Mouse (Mus musculus) liver, embryonic 11.5 days (tissue): ENCODE results near the gene Trpm1. TPM values are rescaled to one million over a fixed set of nuclear protein-coding genes. Genes with fewer than 3 reads are reported as not detected.

Experiments used
- ATAC-seq: fragments of 200-750 bp; cut with Nextera tagmentation; replicated peaks from 2 replicates; pipeline ENCODE4 v1.8.0; 2017; ENCODE audit warnings: moderate number of reproducible peaks, mild to moderate bottlenecking, moderate TSS enrichment, moderate library complexity; ENCODE audit not compliant: low FRiP score
- DNase-seq: peaks from one replicate; pipeline ENCODE4 v3.0.0-alpha.2; 2017; ENCODE audit warnings: low spot score
- H3K27ac ChIP-seq: fragments of 300-500 bp; sonication (generic); 2 replicates; pipeline ENCODE4 v1.5.1; 2014; ENCODE audit warnings: mild to moderate bottlenecking, low read depth, low read length, control low read depth
- H3K27me3 ChIP-seq: fragments of 300-500 bp; sonication (generic); replicated peaks from 2 replicates; pipeline ENCODE4 v1.6.1; 2014; ENCODE audit warnings: low read length, mixed read lengths; ENCODE audit not compliant: control insufficient read depth, insufficient read depth
- H3K36me3 ChIP-seq: fragments of 300-500 bp; sonication (generic); 2 replicates; pipeline ENCODE4 v1.6.1; 2014; ENCODE audit warnings: mild to moderate bottlenecking, low read length, moderate library complexity, mixed read lengths; ENCODE audit not compliant: control insufficient read depth, insufficient read depth
- H3K4me1 ChIP-seq: fragments of 300-500 bp; sonication (generic); replicated peaks from 2 replicates; pipeline ENCODE4 v1.6.1; 2014; ENCODE audit warnings: low read length, mixed read lengths; ENCODE audit not compliant: control insufficient read depth, insufficient read depth
- H3K4me2 ChIP-seq: fragments of 300-500 bp; sonication (generic); 2 replicates; pipeline ENCODE4 v1.6.1; 2014; ENCODE audit warnings: mild to moderate bottlenecking, control low read depth, moderate library complexity
- H3K4me3 ChIP-seq: fragments of 300-500 bp; sonication (generic); 2 replicates; pipeline ENCODE4 v1.5.1; 2014; ENCODE audit warnings: low read depth, low read length, control low read depth
- H3K9ac ChIP-seq: fragments of 300-500 bp; sonication (generic); 2 replicates; pipeline ENCODE4 v1.6.1; 2014; ENCODE audit warnings: low read depth, low read length, control low read depth
- H3K9me3 ChIP-seq: fragments of 300-500 bp; sonication (generic); 2 replicates; pipeline ENCODE4 v1.6.1; 2016; ENCODE audit warnings: low read length, inconsistent platforms, mixed read lengths; ENCODE audit not compliant: control insufficient read depth
- WGBS: fragments of 180-500 bp; shearing (Covaris S2); extraction: QIAGEN DNeasy Blood & Tissue Kit; methylation state at CpG from one replicate; pipeline ENCODE4 v1.1.7; 2014; 5-methylcytosine and 5-hydroxymethylcytosine counted together
- polyA plus RNA-seq: library from polyadenylated mRNA; unstranded; fragments of >200 nt; fragmentation: Nextera tagmentation; extraction: Ambion mirVana; gene quantifications from 2 replicates; pipeline ENCODE4 v1.2.1, GENCODE M21; 2014

Gene Trpm1
- polyA plus RNA-seq, 1 experiment from 2014 or later = 0.21 TPM

DNA sequence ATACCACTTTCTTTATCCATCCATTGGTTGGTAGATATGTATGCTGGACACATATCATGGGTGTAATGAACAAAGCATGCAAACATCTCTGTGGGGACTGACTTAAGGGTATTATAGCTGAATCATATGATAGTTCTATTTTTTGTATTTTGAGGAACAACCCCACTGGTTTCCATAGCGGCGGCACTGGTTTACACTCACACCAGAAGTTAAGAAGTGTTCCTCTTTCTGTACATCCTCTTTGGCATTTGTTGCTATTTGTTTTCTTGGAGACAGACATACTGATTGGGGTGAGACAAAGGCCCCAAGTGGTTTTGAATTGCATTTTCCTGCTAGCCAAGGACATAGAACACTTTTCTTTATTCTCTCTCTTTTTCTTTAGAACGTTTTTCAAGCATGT is 125.9 kb downstream of the Trpm1 start:
- H3K9me3 ChIP-seq = no peaks in the 10 kb centered on the region
- H3K27me3 ChIP-seq = no peaks in the 10 kb centered on the region
- H3K27ac ChIP-seq = no peak overlapping the region
- no peak overlapping the region for H3K4me3 ChIP-seq
- no peak for DNase-seq
- WGBS = 65% methylated on average over 3 of the region's 3 CpGs
- no peak for ATAC-seq
- H3K4me1 ChIP-seq = no peaks in the 10 kb centered on the region
- H3K36me3 ChIP-seq = no peaks in the 10 kb centered on the region
- H3K4me2 ChIP-seq = no peak overlapping the region
- no peak overlapping the region for H3K9ac ChIP-seq

DNA sequence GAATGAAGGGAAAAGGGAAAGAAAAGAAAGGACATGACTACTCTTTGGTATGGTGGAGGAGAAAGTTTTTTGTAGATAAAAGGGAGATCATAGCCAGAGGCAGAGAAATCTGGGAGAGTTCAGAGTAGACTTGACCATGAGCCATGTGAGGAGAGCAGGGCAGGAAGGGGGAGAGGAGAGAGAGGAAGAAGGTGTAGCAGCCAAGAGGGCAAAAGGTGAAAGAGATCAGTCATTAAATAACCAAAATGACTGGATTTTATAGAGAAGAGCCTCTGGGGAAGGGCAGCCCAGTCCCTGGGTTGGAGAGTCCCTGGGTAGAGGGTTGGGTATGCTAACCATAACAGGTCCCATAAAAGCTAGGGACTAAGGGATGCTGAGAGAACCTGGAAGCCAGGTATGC is 132.9 kb downstream of the Trpm1 start:
- no peak for ATAC-seq

DNA sequence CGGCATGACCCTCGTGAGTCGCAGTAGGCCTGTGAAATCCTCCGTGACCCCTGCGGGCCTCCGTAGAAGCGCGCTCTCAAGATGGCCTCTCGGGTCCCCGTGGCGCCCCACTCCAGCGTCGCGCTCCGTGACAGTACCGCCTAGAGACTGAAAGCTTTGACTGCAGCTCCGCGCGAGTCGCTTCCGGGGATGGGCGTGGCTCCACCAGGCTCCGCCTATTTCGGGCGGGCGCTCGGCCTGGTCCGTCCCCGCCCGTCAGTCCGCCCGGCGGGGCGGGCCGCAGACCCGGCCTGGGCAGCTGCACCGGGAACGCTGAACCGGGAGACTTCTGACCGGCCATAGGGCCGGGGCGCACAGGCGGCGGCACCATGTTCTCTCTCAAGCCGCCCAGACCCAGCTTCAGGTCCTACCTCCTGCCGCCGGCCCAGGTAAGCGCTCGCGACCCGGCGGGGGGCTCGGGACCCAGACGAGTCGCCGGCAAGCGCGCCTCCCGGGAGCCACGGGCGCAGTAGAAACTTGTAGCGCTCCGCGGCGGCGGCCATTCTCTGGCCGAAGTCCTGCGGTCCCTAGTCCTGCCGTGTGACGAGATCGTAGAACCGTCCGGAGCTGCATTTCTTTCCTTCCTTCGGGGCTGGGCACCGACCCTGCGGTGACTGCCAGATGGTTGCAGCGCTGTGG is 133.9 kb downstream of the Trpm1 start, which contains the start of gene Mtmr10:
Mtmr10 (plus strand) TSS at position 240 of the 678 bp plus-strand sequence.
- Histone ChIP-seq H3K4me1 (0 out of 2 replicates have a peak, but pooled peaks cover 3% of the 10 kb centered on the region), H3K36me3 (no peaks in the 10 kb centered on the region), H3K27ac (peak within 1 kb of the TSS; percentile 28; the same call in 1 of the 2 replicates), H3K27me3 (no peaks in the 10 kb centered on the region), H3K4me2 (peak within 1 kb of the TSS; percentile 82), H3K4me3 (peak within 1 kb of the TSS; percentile 71), H3K9me3 (no peaks in the 10 kb centered on the region), H3K9ac (peak within 1 kb of the TSS; percentile 79)
- DNase-seq = peak; percentile 96
- peak; percentile 99 for ATAC-seq
- under 1% methylated on average over 77 of the region's 77 CpGs for WGBS

More for the DNA sequence above, 132.9 kb downstream of the Trpm1 start:
- Histone ChIP-seq H3K9me3 (no peaks in the 10 kb centered on the region), H3K4me2 (peak overlapping the region; percentile 82), H3K36me3 (no peaks in the 10 kb centered on the region), H3K9ac (no peak overlapping the region), H3K4me3 (no peak overlapping the region), H3K4me1 (no peaks in the 10 kb centered on the region), H3K27ac (no peak overlapping the region), H3K27me3 (no peaks in the 10 kb centered on the region)
- no peak for DNase-seq

DNA sequence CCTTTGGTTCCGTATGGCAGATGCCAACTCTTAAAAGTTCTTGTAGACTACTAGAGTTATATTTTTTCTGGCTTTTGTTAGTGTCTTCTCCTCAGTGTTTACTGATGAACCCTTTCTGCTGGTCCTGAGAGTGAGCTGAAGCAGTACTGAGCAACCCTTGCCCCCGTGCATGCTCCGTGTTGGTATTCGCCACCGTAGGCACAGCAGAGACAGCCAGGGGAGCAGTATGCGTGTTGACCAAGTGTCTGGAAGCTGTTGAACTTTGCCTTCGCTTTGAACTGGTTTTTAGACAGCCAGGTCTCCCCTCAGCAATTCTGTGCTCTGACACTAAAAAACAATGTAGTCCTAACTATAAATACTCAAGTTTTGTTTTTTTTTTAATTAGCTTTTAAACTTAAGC is 135.8 kb downstream of the Trpm1 start:
- H3K9me3 ChIP-seq = no peaks in the 10 kb centered on the region
- H3K9ac ChIP-seq = no peak overlapping the region
- H3K4me1 ChIP-seq = 0 out of 2 replicates have a peak, but pooled peaks cover 3% of the 10 kb centered on the region
- no peak overlapping the region for H3K4me3 ChIP-seq
- WGBS = 75% methylated on average over 7 of the region's 7 CpGs
- DNase-seq (no peak), ATAC-seq (no peak)
- no peaks in the 10 kb centered on the region for H3K36me3 ChIP-seq
- H3K27ac ChIP-seq = no peak overlapping the region
- H3K4me2 ChIP-seq = no peak overlapping the region
- H3K27me3 ChIP-seq = no peaks in the 10 kb centered on the region

DNA sequence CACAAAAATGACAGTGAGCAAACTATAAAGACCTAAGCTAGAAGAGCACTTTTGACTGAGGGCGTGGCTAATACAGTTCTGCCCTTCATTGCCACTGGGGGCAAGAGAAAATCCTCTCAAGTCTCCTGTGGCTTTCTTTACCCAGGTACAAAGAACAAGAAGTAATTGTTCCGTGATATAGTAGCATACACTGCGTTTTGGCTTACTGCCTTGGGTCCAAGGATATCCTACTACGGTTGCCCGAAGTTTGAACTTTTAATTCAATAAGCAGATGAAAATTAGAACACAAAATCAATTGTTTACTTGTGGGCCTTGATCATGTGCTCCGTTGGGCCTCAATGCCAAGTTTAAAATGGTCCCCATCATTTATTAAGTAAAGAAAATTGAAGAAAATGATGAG is 136.8 kb downstream of the Trpm1 start:
- H3K9ac ChIP-seq = no peak overlapping the region
- ATAC-seq (no peak), DNase-seq (no peak)
- no peaks in the 10 kb centered on the region for H3K9me3 ChIP-seq
- no peak overlapping the region for H3K4me3 ChIP-seq
- WGBS = 87% methylated on average over 6 of the region's 6 CpGs
- 0 out of 2 replicates have a peak, but pooled peaks cover 3% of the 10 kb centered on the region for H3K4me1 ChIP-seq
- no peak overlapping the region for H3K4me2 ChIP-seq
- no peak overlapping the region for H3K27ac ChIP-seq
- no peaks in the 10 kb centered on the region for H3K27me3 ChIP-seq
- H3K36me3 ChIP-seq = no peaks in the 10 kb centered on the region

DNA sequence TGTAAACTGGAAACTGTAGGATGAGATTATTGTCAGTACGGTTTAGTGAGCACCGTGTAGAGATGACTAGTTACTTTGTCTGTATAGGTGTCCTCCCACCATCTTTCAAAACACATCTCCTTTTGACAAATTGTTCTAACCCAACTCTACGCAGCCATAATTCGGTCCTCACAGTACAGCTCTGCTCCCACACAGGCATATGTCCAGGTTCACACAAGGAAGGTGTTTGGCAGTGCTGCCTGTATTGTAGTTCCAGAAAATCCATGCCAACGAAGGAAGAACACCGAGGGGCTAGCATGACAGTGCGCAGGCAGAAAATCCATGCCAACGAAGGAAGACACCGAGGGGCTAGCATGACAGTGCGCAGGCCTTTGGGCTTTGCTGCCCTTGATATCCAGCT is 138.1 kb downstream of the Trpm1 start:
- H3K9ac ChIP-seq = no peak overlapping the region
- H3K4me2 ChIP-seq = no peak overlapping the region
- H3K9me3 ChIP-seq = no peaks in the 10 kb centered on the region
- ATAC-seq = no peak
- WGBS = 91% methylated on average over 10 of the region's 10 CpGs
- no peak for DNase-seq
- no peak overlapping the region for H3K27ac ChIP-seq
- H3K36me3 ChIP-seq = no peaks in the 10 kb centered on the region
- 0 out of 2 replicates have a peak, but pooled peaks cover 3% of the 10 kb centered on the region for H3K4me1 ChIP-seq
- no peak overlapping the region for H3K4me3 ChIP-seq
- H3K27me3 ChIP-seq = no peaks in the 10 kb centered on the region

DNA sequence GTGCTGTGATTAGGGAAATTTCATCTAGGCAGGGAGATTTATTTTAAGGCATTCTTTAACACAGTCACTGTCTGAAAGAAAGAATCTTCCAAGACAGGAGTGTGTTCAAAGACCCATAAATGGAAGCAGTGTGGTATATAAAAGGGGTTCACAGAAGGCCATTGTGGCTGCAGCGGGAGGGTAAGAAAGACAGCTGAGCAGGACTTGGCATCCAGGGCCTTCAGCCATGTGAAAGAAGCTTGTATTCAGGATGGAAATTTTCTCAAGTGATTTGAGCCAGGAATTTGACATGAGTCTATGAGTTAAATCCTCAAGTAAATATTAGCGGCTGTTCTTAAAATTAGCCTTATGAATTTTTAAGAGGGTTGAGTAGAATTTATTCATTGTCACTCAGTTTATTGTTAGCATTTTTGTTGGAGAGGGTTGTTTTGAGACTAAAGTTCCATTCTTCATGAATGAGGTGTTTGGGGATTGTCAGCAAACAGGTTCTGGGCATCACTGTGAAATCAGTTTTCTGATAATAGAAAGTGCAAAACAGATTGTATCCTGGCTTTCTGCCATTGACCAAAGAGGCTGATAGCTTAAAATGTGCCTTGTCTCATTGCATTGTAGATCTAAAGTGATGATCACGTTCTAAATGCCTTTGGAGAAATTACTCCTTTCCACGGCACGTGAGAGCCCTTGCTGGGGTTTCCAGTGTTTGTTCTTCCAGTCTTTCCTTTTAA is 142.8 kb downstream of the Trpm1 start:
- no peaks in the 10 kb centered on the region for H3K36me3 ChIP-seq
- H3K4me2 ChIP-seq = no peak overlapping the region
- no peak overlapping the region for H3K4me3 ChIP-seq
- ATAC-seq (no peak), DNase-seq (no peak)
- H3K27ac ChIP-seq = no peak overlapping the region
- no peaks in the 10 kb centered on the region for H3K9me3 ChIP-seq
- H3K4me1 ChIP-seq = 0 out of 2 replicates have a peak, but pooled peaks cover 3% of the 10 kb centered on the region
- H3K27me3 ChIP-seq = no peaks in the 10 kb centered on the region
- 85% methylated on average over 5 of the region's 5 CpGs for WGBS
- H3K9ac ChIP-seq = no peak overlapping the region

DNA sequence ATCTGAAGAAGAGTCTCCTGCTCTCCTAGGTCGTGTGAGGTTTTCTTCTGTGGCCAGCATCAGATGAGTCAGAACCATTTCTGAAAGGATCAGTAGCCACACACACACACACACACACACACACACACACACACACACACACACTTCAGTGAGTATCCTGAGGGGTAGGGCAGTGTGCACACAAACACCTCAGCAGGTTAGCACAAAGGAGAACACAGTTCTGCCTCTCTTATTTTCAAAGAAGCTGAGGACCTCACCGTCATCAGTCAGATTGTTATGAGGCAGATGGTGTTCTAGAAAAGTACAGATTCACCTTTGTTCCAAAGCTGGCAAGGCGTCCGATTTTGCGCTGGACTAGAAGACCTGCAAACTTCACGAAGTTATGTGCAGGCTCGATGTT is 156.6 kb downstream of the Trpm1 start:
- DNase-seq = no peak
- Histone ChIP-seq H3K4me3 (no peak overlapping the region), H3K27me3 (no peaks in the 10 kb centered on the region), H3K36me3 (no peaks in the 10 kb centered on the region), H3K9me3 (no peaks in the 10 kb centered on the region), H3K4me1 (no peaks in the 10 kb centered on the region), H3K27ac (no peak overlapping the region), H3K9ac (no peak overlapping the region), H3K4me2 (no peak overlapping the region)
- 88% methylated on average over 7 of the region's 7 CpGs for WGBS
- no peak for ATAC-seq

DNA sequence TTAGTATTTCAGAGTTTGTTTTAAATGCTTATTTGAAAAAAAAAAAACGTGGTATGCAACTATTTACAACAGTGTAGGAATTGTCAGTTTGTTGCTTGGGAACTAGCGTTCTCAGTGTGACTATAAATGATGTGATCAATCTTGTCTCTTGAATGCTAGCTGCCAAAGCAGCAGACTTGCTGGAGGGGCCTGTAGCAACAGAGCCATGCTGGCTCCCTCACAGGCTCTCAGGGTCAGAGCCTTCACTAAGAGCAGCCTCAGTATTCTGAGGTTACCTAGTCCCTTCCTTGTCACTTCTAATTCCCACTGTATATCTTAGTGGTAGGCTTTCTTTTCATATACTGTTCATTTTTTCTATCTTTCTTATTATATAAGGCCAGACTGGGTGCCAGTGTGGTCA is 157.1 kb downstream of the Trpm1 start:
- no peak overlapping the region for H3K27ac ChIP-seq
- ATAC-seq (no peak), DNase-seq (no peak)
- no peaks in the 10 kb centered on the region for H3K4me1 ChIP-seq
- no peaks in the 10 kb centered on the region for H3K36me3 ChIP-seq
- H3K9ac ChIP-seq = no peak overlapping the region
- WGBS = 70% methylated on average over 2 of the region's 2 CpGs
- H3K4me2 ChIP-seq = no peak overlapping the region
- H3K27me3 ChIP-seq = no peaks in the 10 kb centered on the region
- H3K4me3 ChIP-seq = no peak overlapping the region
- no peaks in the 10 kb centered on the region for H3K9me3 ChIP-seq
